Mouse (Mus musculus): ENCODE measurements around the gene Pex3.

DNA sequence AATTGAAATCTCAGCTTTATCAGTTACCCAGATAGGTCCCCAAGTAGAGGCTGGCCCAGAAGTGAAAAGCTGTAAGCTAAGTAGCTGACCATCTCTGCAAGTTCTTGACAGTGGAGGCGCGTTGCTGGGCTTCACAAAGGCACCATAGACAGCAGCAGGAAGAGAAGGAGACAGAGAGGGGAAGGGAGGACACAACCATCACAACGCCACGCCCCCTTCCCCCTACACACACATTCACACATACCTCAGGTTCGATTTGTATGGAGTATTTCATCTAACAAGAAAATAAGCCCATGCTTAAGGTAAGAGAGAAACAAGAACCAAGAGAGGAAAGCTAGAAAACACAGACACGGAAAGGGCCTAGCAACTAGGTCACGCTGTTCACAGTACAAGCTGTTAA, 77.8 kb downstream of the Pex3 start:
- no peak for TF ChIP-seq CEBPB (IDR thresholded peaks at IDR 0.05; ENCODE audit: insufficient read depth, poor library complexity, severe bottlenecking)
- TF ChIP-seq POLR2A (IDR thresholded peaks at IDR 0.05; ENCODE audit: insufficient read length, low read depth) = no peak
- no peak for TF ChIP-seq MYOG (IDR thresholded peaks at IDR 0.05; ENCODE audit: control insufficient read depth in 1 of 3, insufficient read depth in 1 of 3, insufficient read length in 2 of 3, low read depth in 2 of 3)
- TF ChIP-seq MAX (IDR thresholded peaks at IDR 0.05; ENCODE audit: low read depth) = no peak
